Mouse (Mus musculus): ENCODE measurements around the gene Whamm.

Gene Whamm

GRCm38 (mm10) chr7:81571108-81571940, at the start of gene Whamm:
Whamm (plus strand) TSS chr7:81571266.
- DNase-seq = peak; percentile 94

DNA sequence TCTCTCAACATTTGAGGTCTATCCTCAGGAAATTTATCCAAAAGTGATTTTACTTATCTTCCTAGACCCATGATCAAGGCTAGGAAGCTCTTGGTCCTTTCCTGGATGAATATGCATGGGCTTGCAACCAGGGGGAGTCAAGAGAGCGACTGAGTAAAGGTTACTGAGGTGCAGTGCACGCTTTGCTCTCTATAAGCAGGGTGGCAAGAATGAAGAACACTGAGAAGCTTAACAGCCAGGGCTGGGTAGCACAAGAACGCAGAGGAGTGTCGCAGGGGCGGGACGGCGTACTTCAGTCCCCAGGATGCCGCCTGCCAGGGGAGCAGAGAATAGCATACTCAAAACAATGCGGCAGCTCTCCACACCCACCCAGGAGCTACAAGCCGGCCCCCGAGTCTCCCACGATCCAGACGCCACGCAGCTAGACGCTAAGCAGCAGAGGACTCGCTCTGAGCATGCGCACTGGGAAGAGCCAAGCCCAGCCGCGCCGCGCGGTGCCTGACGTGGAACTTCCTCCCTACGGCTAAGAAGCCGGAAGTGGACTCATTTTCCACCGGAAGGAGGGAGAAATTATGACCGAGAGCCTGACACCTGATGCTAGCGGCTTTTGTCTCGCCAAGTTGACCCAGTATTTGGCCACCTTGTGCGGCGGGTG, 47.9 kb upstream of the Whamm start:
- peak; percentile 90 for DNase-seq

GRCm38 (mm10) chr7:81523663-81524017, 47.4 kb upstream of the Whamm start:
- no peak for DNase-seq

- no peak for DNase-seq
Observed at GRCm38 (mm10) chr7:81528918-81529317, 42.1 kb upstream of the Whamm start.

DNA sequence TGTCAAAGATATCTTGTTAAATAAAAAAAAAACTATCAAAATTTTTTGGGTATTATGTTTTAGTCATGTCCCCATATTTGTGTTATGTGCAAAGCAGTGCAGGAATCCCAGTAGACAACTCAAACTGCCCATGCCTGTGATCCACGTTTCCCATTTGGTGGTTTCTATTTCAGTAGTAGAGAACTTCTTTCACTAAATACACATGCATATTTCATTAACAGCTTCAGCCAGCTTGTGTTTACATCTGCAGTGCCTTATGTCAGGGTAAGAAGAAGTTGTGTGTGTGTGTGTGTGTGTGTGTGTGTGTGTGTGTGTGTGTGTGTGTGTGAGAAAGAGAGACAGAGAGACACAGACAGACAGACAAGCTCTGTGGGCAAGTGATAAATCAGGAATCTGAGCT, 39.6 kb upstream of the Whamm start:
- no peak for DNase-seq

- no peak for DNase-seq
Observed at GRCm38 (mm10) chr7:81536478-81536877, 34.6 kb upstream of the Whamm start.

GRCm38 (mm10) chr7:81538070-81538675, 32.9 kb upstream of the Whamm start:
- no peak for DNase-seq

- DNase-seq = no peak
Observed at GRCm38 (mm10) chr7:81539565-81539964, 31.5 kb upstream of the Whamm start.

DNA sequence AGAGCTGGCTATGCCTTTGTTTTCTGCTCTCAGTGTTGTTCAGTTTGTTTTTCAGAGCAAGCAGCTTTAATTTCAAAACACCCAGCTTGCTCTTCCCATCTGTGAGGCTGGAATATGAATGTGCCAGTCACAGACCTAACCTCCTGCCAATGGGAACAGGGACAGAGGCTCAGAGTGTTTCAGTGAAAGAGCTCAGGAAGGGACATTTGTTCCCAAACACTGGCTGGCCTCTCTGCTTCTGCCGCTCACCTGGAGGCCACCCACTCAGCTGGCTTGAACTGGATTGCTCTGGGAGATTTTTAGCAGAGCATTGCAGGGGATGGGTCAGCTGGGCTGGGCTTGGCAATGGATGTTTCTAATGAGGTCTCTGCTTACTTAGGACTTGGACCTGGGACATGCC, 30.1 kb upstream of the Whamm start:
- no peak for DNase-seq

GRCm38 (mm10) chr7:81541924-81542524, 29.0 kb upstream of the Whamm start:
- peak; percentile 34 for DNase-seq

DNA sequence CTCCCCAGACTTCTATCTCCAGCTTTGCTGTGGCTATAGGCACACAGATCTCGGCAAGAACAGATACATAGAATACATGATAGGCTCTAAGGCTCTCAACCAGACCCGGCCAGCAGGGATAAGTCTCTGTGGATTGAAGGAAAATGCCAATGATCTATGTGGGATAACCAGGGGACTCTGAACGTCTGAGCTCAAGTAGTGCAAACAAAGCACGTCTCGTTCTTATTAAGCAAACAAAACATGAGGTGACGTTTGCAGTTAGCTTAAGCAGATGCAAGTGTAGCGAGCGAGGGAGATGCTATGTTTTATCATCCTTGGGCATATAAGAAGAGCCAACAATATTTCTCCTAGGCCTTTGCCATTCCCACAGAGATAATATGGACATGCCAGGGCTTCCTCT, 28.1 kb upstream of the Whamm start:
- DNase-seq = no peak

DNA sequence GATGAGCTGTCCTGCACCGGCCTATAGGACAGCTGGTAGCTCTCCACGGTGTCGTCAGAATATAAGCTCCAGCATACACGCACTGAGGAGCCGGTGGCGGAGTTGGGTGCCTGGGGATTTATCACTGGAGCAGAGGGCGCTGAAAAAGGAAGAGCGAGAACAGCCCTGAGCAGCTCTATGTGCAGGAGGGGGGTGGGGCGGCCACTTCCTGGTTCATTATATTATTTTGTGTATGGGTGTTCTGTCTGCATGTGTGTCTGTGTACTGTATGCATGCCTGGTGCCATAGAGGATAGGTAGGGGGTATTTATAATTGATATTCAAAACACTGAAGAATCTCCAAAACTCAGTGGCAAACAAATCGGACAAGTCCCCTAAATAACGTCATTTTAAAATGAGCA, 22.2 kb upstream of the Whamm start:
- DNase-seq = no peak

- DNase-seq = no peak
Observed at GRCm38 (mm10) chr7:81553589-81553988, 17.5 kb upstream of the Whamm start.

GRCm38 (mm10) chr7:81554369-81554768, 16.7 kb upstream of the Whamm start:
- no peak for DNase-seq

DNA sequence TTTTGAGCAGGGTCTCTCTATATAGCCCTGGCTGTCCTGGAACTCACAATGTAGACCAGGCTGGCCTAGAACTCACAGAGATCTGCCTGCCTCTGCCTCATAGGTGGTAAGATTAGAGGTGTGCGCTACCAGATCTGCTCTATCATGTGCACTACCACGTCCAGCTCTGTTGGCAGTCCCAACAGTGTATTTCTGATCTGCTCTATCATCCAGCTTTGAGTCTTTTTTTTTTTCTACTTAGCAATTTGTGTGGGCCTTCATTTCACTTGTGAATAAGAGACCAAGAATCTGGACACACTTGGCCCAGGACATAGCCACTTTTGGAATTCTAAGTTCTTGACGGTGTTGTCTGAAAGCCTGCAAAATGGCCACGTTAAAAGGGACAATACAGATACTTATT, 14.2 kb upstream of the Whamm start:
- no peak for DNase-seq

DNA sequence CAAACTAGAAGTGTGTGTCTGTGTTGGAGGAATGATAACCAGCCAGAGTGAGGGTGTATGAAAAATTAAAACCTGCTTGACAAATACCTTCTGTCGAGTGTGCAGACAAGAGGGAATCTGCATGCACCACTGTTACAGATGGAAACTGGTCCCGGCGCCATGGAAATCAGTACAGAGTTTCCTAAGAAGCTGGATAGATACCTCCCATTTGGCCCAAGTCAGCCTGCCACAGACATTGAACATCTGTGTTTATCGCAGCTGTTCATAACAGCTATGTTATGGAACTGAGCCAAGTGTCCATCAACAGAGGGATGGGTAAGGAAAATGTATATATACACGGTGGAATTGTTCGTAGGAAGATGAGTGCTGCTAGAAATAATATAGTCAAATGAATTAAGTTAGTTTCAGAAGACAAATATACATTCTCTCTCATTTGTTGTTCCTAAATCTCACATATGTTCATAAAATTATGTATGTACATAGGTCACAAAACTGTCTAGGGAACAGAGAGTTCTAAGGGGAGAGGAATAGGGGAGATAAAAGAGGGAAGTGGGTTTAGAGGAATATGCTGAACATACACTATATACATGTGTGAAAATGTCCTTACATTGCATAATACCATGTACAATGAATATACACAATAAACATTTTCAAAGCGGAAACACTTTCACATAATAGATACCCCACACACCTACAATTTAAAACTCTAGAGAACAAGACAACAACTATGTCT, 13.6 kb upstream of the Whamm start:
- no peak for DNase-seq

- DNase-seq = no peak
Observed at GRCm38 (mm10) chr7:81557985-81558360, 13.1 kb upstream of the Whamm start.

GRCm38 (mm10) chr7:81559231-81559980, 11.7 kb upstream of the Whamm start:
- DNase-seq = no peak

DNA sequence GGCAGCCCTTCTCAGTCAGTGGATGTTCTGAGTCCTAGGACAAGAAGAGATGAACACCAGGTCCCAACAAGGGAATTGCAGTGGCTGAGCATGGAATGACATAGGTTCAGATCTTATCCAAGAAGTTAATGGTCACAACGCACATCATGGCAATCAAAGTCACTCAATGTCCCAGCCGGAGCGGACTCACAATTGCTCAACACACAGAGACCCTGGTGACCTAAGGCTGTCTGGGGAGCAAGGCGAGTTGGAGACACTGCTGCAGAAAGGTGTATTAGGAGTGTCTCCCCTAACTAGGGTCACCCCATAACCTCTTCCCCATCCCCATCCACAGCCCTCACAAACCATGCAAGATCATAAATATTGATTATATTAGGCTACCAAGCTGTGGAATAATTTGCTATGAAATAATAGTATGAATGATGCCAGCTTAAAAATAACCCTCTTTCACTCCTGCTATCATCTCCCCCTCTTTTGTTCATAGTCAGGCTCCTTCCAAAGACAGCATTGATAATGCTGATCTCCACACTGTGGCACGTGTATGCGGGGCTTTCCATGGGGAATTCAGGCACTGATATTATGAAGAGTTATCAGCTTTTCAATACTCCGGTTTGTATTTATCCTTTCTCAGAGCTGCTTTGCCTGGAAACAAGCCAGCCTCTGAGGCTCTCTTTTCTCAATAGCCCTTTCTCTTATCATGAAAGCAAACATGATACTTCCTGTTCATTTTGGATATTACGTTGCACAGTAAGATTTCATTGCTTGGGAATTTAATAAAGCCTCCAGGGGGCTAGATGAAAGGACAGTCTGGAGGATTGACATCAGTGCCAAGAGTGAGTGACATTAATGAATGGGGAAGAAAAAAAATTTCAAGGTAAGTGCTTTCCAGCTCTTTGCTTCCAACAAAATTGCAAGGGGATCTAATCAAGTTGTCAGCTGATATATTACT, 10.7 kb upstream of the Whamm start:
- no peak for DNase-seq

GRCm38 (mm10) chr7:81561211-81561610, 9.9 kb upstream of the Whamm start:
- no peak for DNase-seq

DNA sequence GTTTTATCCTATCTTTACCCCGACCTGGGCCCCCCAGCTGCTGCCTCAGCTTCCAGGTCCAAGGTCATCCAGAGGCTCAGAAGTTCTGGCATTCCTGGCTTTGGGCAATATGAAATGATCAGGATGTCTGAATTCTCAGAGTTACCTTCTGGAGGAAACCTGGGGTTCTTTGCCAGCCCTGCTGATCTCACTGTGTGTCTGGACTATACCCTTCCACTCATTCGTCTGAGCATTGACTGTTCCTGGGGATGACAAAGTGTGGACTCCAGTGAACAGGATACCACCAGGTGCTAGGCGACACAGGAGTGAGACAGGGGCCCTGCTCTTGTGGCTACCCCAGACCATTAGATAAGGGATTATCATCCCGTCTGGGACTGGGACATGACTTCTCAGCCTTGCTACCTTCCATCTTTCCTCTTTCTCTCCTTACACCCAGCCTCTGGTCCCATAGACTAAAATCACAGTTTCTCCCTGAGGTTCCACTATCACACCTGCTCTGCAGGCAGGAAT, 7.5 kb upstream of the Whamm start:
- DNase-seq = no peak
